Mouse (Mus musculus): ENCODE data around the gene BC024063. TPM values are rescaled to one million over a fixed set of nuclear protein-coding genes. Genes with fewer than 3 reads are reported as not detected.
"Not testable (repeated sequence)": the region's sequence is repeated elsewhere in the genome, so short reads cannot be mapped to it uniquely, and the experiment has no call there.

Gene BC024063
- polyA plus RNA-seq (2014; fragmentation: Nextera tagmentation; extraction: Ambion mirVana), result 9.1 and 9.8 TPM in 2 replicates

DNA sequence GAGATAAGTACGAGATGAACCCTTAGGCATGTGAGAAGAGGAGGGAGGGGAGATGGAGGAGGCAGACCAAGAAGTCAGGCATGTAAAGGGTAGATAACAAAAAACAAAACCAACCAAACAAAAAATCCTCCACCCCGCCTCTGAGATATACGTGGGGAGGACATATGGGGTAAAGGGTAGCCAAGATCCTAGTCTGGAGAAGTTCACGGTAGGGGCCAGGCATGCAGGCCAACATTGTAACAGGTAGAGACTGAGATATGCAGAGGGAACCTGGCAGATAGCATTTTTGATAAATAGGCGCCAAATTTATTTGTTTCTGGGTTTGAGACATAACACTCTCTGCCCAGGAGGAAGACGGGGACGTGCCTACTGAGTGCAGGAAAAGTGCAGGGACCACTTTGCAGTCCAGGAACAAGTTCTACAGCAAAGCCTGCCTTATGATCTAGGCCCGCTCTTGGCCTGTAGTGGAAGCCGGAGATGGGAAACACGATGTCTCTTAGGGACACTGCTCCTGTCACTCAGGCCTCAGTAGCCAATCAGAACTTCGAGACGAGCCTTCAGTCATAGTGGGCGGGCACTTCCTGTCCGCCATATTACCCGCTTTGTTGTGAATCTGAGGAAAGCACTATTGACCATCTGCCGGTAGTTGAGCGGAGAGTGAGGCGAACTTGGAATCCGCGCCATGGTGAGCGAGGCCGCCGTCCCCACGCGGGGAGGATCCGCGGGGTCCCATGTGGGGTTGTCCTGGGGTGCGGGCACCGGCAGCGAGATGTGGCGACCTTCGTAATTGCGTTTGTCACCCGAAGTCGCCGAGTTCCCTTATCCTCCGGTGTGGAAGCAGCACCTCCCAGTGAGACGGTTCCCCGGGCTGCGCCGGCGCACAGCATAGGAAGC, at the start of gene BC024063:
BC024063 (plus strand) TSS at position 626 of the 894 bp plus-strand sequence.
- not testable (repeated sequence) for H3K36me3 ChIP-seq (replicated peaks; ENCODE audit: control insufficient read depth, insufficient read depth); H3K9me3 ChIP-seq (ENCODE audit: control insufficient read depth, low read length); H3K27me3 ChIP-seq (ENCODE audit: control insufficient read depth, insufficient read depth, low read length); H3K4me1 ChIP-seq (replicated peaks; ENCODE audit: control insufficient read depth, insufficient read depth, low read length)
- WGBS, result 18% methylated on average over 40 of the region's 42 CpGs
- DNase-seq (ENCODE audit: low spot score), result peak; percentile 84
- peak within 1 kb of the TSS; percentile 43 for H3K4me3 ChIP-seq (replicated peaks; ENCODE audit: low read length)
- peak within 1 kb of the TSS; percentile 49 for H3K4me2 ChIP-seq (replicated peaks)
- peak; percentile 98 for ATAC-seq (ENCODE audit: low FRiP score)
- H3K9ac ChIP-seq, result peak within 1 kb of the TSS; percentile 64
- peak within 1 kb of the TSS; percentile 87 for H3K27ac ChIP-seq

DNA sequence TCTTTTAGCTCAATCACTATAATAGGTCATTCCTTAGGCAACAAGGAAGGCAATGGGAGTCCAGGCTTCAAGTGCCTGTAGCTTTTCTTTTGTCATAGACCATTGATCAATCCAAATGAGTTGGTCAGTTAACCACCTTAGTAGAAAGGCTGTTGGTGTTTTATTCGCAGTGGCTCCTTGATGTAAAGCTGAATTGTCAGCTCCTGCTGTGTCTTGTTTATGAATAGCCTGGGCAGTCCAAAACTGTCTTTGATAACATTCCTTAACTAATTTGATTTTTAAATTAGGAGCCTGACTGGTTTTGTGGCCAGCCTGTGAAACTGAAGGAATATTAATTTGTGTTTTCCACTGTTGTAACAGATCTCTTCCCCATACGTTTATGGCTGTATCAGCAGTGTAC, 41.0 kb upstream of the BC024063 start:
- Histone ChIP-seq H3K27ac (no peak overlapping the region), H3K4me2 (replicated peaks) (no peak overlapping the region), H3K9me3 (ENCODE audit: control insufficient read depth, low read length) (peaks cover 24% of the 10 kb centered on the region), H3K4me3 (replicated peaks; ENCODE audit: low read length) (no peak overlapping the region), H3K36me3 (replicated peaks; ENCODE audit: control insufficient read depth, insufficient read depth) (no peaks in the 10 kb centered on the region), H3K9ac (no peak overlapping the region), H3K27me3 (ENCODE audit: control insufficient read depth, insufficient read depth, low read length) (0 out of 2 replicates have a peak, but pooled peaks cover 3% of the 10 kb centered on the region), H3K4me1 (replicated peaks; ENCODE audit: control insufficient read depth, insufficient read depth, low read length) (no peaks in the 10 kb centered on the region)
- WGBS, result 70% methylated on average over 2 of the region's 2 CpGs
- ATAC-seq (ENCODE audit: low FRiP score) (no peak), DNase-seq (ENCODE audit: low spot score) (no peak)

GRCm38 (mm10) chr10:82046603-82047002, 36.5 kb upstream of the BC024063 start:
- Histone ChIP-seq H3K4me3 (replicated peaks; ENCODE audit: low read length) (no peak overlapping the region), H3K36me3 (replicated peaks; ENCODE audit: control insufficient read depth, insufficient read depth) (no peaks in the 10 kb centered on the region), H3K9me3 (ENCODE audit: control insufficient read depth, low read length) (peaks cover 40% of the 10 kb centered on the region), H3K4me2 (replicated peaks) (no peak overlapping the region), H3K27me3 (ENCODE audit: control insufficient read depth, insufficient read depth, low read length) (no peaks in the 10 kb centered on the region), H3K27ac (no peak overlapping the region), H3K9ac (no peak overlapping the region), H3K4me1 (replicated peaks; ENCODE audit: control insufficient read depth, insufficient read depth, low read length) (no peaks in the 10 kb centered on the region)
- DNase-seq (ENCODE audit: low spot score), result no peak
- no peak for ATAC-seq (ENCODE audit: low FRiP score)
- WGBS, result 91% methylated on average over 3 of the region's 3 CpGs

DNA sequence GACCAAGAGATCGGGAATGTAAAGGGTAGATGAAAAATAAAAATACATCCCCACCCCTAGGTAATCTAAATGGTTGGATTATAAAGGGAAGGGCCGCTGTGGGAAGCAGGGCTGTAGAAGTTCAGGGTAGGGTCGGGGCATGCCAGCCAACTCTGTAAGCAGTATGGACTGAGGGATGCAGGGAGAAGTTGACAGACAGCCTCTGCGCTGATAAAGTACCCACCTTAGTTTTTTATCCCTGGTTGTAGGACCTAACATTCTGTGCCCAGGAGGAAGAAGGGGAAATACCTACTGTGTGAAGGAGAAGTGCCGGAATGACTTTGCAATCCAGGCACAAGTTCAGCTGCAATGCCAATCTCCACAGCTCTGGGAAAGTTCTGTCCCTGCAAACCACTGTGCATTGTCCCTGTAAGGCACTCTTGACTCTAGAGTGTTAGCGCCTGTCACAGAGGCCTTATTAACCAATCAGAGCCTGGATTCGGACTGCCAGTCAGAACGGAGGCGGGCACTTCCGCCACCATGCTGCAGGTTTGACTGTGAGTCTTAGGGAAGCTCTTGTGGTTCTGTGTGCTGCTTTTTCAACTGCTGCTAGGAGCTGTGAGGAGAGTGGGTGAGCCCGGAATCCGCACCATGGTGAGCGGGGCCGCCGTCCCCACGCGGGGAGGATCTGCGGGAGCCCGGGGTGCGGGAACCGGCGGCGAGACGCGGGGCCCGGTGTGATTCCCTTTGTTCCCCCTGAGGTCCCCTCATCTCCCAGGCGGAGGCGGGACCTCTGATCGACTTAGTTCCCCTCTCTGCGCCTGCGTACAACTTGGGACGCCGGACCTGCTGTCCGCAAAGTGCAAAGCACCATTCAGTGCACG, 35.3 kb upstream of the BC024063 start, which contains the start of gene Zfp873:
Zfp873 (plus strand) TSS at position 527 of the 863 bp plus-strand sequence.
- DNase-seq (ENCODE audit: low spot score) (peak; percentile 91), ATAC-seq (ENCODE audit: low FRiP score) (peak; percentile 100)
- H3K4me1 ChIP-seq (replicated peaks; ENCODE audit: control insufficient read depth, insufficient read depth, low read length), result no peaks in the 10 kb centered on the region
- H3K36me3 ChIP-seq (replicated peaks; ENCODE audit: control insufficient read depth, insufficient read depth), result peaks cover 8% of the 10 kb centered on the region; the same call in 1 of the 2 replicates
- H3K9me3 ChIP-seq (ENCODE audit: control insufficient read depth, low read length), result peaks cover 51% of the 10 kb centered on the region
- no peaks in the 10 kb centered on the region for H3K27me3 ChIP-seq (ENCODE audit: control insufficient read depth, insufficient read depth, low read length)
- WGBS, result 10% methylated on average over 35 of the region's 35 CpGs
- peak within 1 kb of the TSS; percentile 58 for H3K4me2 ChIP-seq (replicated peaks)
- H3K4me3 ChIP-seq (replicated peaks; ENCODE audit: low read length), result peak within 1 kb of the TSS; percentile 56
- H3K27ac ChIP-seq, result peak within 1 kb of the TSS; percentile 97
- H3K9ac ChIP-seq, result peak within 1 kb of the TSS; percentile 77

DNA sequence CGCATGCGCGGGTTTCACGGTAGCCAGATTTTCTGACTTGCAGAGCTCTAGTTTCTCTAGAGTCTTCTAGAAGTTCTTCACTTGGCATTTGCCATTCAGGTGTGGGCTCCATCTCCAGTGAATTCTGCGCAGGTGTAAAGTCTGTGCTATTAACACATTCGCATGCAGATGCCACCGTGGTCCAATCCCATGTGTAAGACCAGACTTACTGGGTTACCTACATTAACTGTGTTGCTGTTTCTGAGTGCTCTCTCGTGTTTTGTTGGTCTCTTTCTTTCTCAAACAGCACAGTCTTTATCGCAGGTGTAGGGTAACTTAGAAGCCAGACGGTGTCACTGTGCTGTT, 34.7 kb upstream of the BC024063 start:
- Histone ChIP-seq H3K4me3 (replicated peaks; ENCODE audit: low read length) (peak overlapping the region; percentile 56), H3K9ac (peak overlapping the region; percentile 77), H3K4me2 (replicated peaks) (peak overlapping the region; percentile 58), H3K9me3 (ENCODE audit: control insufficient read depth, low read length) (peaks cover 54% of the 10 kb centered on the region), H3K27ac (peak overlapping the region; percentile 97)
- not testable (repeated sequence) for H3K36me3 ChIP-seq (replicated peaks; ENCODE audit: control insufficient read depth, insufficient read depth); H3K27me3 ChIP-seq (ENCODE audit: control insufficient read depth, insufficient read depth, low read length); DNase-seq (ENCODE audit: low spot score); ATAC-seq (ENCODE audit: low FRiP score); H3K4me1 ChIP-seq (replicated peaks; ENCODE audit: control insufficient read depth, insufficient read depth, low read length)
- WGBS, result 30% methylated on average over 10 of the region's 10 CpGs

GRCm38 (mm10) chr10:82083622-82083971, 444 bp downstream of the BC024063 start:
- not testable (repeated sequence) for H3K36me3 ChIP-seq (replicated peaks; ENCODE audit: control insufficient read depth, insufficient read depth); ATAC-seq (ENCODE audit: low FRiP score); H3K4me1 ChIP-seq (replicated peaks; ENCODE audit: control insufficient read depth, insufficient read depth, low read length); H3K9me3 ChIP-seq (ENCODE audit: control insufficient read depth, low read length); DNase-seq (ENCODE audit: low spot score); H3K27me3 ChIP-seq (ENCODE audit: control insufficient read depth, insufficient read depth, low read length)
- Histone ChIP-seq H3K4me3 (replicated peaks; ENCODE audit: low read length) (peak overlapping the region; percentile 43), H3K4me2 (replicated peaks) (peak overlapping the region; percentile 49), H3K27ac (peak overlapping the region; percentile 87), H3K9ac (peak overlapping the region; percentile 64)
- 28% methylated on average over 12 of the region's 14 CpGs for WGBS

DNA sequence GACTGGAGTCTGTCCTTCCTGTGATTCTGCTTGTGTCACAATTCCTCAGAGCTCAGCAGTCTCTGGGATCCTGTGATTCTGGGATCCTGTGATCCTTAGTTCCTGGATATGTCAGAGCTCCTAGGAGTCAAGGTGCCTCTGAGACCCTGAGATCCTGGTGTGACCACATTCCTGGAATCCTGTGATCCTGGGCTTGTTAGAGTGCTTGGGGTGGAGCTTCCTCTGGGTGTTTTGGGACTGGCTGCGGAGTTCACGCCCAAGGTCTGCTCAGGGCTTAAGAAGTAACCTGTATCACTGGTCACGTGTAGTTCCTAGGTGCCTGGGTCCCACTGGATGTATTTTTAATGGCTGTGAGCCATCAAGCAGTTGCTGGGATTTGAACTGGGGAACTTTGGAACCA, 34.1 kb downstream of the BC024063 start:
- Histone ChIP-seq H3K4me3 (replicated peaks; ENCODE audit: low read length) (no peak overlapping the region), H3K9ac (no peak overlapping the region), H3K27me3 (ENCODE audit: control insufficient read depth, insufficient read depth, low read length) (no peaks in the 10 kb centered on the region), H3K4me1 (replicated peaks; ENCODE audit: control insufficient read depth, insufficient read depth, low read length) (no peaks in the 10 kb centered on the region), H3K4me2 (replicated peaks) (no peak overlapping the region), H3K9me3 (ENCODE audit: control insufficient read depth, low read length) (peaks cover 85% of the 10 kb centered on the region), H3K36me3 (replicated peaks; ENCODE audit: control insufficient read depth, insufficient read depth) (no peaks in the 10 kb centered on the region), H3K27ac (no peak overlapping the region)
- 84% methylated on average over 3 of the region's 3 CpGs for WGBS
- ATAC-seq (ENCODE audit: low FRiP score) (no peak), DNase-seq (ENCODE audit: low spot score) (no peak)

- H3K27ac ChIP-seq, result peak within 1 kb of the TSS; percentile 80
- no peaks in the 10 kb centered on the region for H3K36me3 ChIP-seq (replicated peaks; ENCODE audit: control insufficient read depth, insufficient read depth)
- ATAC-seq (ENCODE audit: low FRiP score) (peak; percentile 100), DNase-seq (ENCODE audit: low spot score) (peak; percentile 88)
- peak within 1 kb of the TSS; percentile 60 for H3K9ac ChIP-seq
- no peaks in the 10 kb centered on the region for H3K27me3 ChIP-seq (ENCODE audit: control insufficient read depth, insufficient read depth, low read length)
- peaks cover 57% of the 10 kb centered on the region for H3K9me3 ChIP-seq (ENCODE audit: control insufficient read depth, low read length)
- 2% methylated on average over 41 of the region's 41 CpGs for WGBS
- H3K4me1 ChIP-seq (replicated peaks; ENCODE audit: control insufficient read depth, insufficient read depth, low read length), result no peaks in the 10 kb centered on the region
- H3K4me2 ChIP-seq (replicated peaks), result peak within 1 kb of the TSS; percentile 51
- H3K4me3 ChIP-seq (replicated peaks; ENCODE audit: low read length), result peak within 1 kb of the TSS; percentile 55
Measured at GRCm38 (mm10) chr10:82127850-82128401, 44.8 kb downstream of the BC024063 start, which contains the start of gene AU041133. TSS of gene AU041133 (plus strand) at chr10:82128013.

DNA sequence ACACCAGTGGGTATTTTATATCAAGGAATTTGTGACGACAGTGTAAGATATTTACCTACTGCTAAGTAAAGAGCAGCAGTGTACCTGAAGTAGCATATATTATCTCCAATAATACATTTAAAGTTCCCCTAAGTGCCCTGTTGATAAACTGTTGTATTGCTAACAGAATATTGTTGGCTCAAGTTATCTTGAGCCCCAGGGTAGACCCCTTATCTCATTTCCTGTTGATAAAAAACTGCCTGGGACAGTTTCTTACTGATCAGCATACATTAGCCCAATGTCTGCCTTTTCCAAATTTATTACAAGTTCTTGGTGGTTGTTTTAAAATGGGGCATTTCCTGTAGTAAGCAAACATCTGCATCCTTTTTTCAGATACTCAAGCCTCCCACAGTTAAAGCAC, 62.1 kb downstream of the BC024063 start:
- ATAC-seq (ENCODE audit: low FRiP score) (no peak), DNase-seq (ENCODE audit: low spot score) (no peak)
- Histone ChIP-seq H3K36me3 (replicated peaks; ENCODE audit: control insufficient read depth, insufficient read depth) (peaks cover 72% of the 10 kb centered on the region), H3K4me3 (replicated peaks; ENCODE audit: low read length) (no peak overlapping the region), H3K9ac (no peak overlapping the region), H3K4me1 (replicated peaks; ENCODE audit: control insufficient read depth, insufficient read depth, low read length) (no peaks in the 10 kb centered on the region), H3K4me2 (replicated peaks) (no peak overlapping the region), H3K27me3 (ENCODE audit: control insufficient read depth, insufficient read depth, low read length) (no peaks in the 10 kb centered on the region), H3K27ac (no peak overlapping the region), H3K9me3 (ENCODE audit: control insufficient read depth, low read length) (peaks cover 75% of the 10 kb centered on the region)
- 98% methylated on average over 1 of the region's 1 CpGs for WGBS

Measured in hindbrain, embryonic 14.5 days (tissue).